Mouse (Mus musculus) liver, embryonic 11.5 days (tissue): ENCODE results near the gene Cnn2. TPM values are rescaled to one million over a fixed set of nuclear protein-coding genes. Genes with fewer than 3 reads are reported as not detected.
A peak's percentile ranks its signal among the peaks of the same experiment; 100 is the strongest.

Experiments used
- ATAC-seq: fragments of 200-750 bp; cut with Nextera tagmentation; replicated peaks from 2 replicates; pipeline ENCODE4 v1.8.0; 2017; ENCODE audit warnings: moderate number of reproducible peaks, mild to moderate bottlenecking, moderate TSS enrichment, moderate library complexity; ENCODE audit not compliant: low FRiP score
- DNase-seq: peaks from one replicate; pipeline ENCODE4 v3.0.0-alpha.2; 2017; ENCODE audit warnings: low spot score
- H3K27ac ChIP-seq: fragments of 300-500 bp; sonication (generic); 2 replicates; pipeline ENCODE4 v1.5.1; 2014; ENCODE audit warnings: mild to moderate bottlenecking, low read depth, low read length, control low read depth
- H3K27me3 ChIP-seq: fragments of 300-500 bp; sonication (generic); replicated peaks from 2 replicates; pipeline ENCODE4 v1.6.1; 2014; ENCODE audit warnings: low read length, mixed read lengths; ENCODE audit not compliant: control insufficient read depth, insufficient read depth
- H3K36me3 ChIP-seq: fragments of 300-500 bp; sonication (generic); 2 replicates; pipeline ENCODE4 v1.6.1; 2014; ENCODE audit warnings: mild to moderate bottlenecking, low read length, moderate library complexity, mixed read lengths; ENCODE audit not compliant: control insufficient read depth, insufficient read depth
- H3K4me1 ChIP-seq: fragments of 300-500 bp; sonication (generic); replicated peaks from 2 replicates; pipeline ENCODE4 v1.6.1; 2014; ENCODE audit warnings: low read length, mixed read lengths; ENCODE audit not compliant: control insufficient read depth, insufficient read depth
- H3K4me2 ChIP-seq: fragments of 300-500 bp; sonication (generic); 2 replicates; pipeline ENCODE4 v1.6.1; 2014; ENCODE audit warnings: mild to moderate bottlenecking, control low read depth, moderate library complexity
- H3K4me3 ChIP-seq: fragments of 300-500 bp; sonication (generic); 2 replicates; pipeline ENCODE4 v1.5.1; 2014; ENCODE audit warnings: low read depth, low read length, control low read depth
- H3K9ac ChIP-seq: fragments of 300-500 bp; sonication (generic); 2 replicates; pipeline ENCODE4 v1.6.1; 2014; ENCODE audit warnings: low read depth, low read length, control low read depth
- H3K9me3 ChIP-seq: fragments of 300-500 bp; sonication (generic); 2 replicates; pipeline ENCODE4 v1.6.1; 2016; ENCODE audit warnings: low read length, inconsistent platforms, mixed read lengths; ENCODE audit not compliant: control insufficient read depth
- WGBS: fragments of 180-500 bp; shearing (Covaris S2); extraction: QIAGEN DNeasy Blood & Tissue Kit; methylation state at CpG from one replicate; pipeline ENCODE4 v1.1.7; 2014; 5-methylcytosine and 5-hydroxymethylcytosine counted together
- polyA plus RNA-seq: library from polyadenylated mRNA; unstranded; fragments of >200 nt; fragmentation: Nextera tagmentation; extraction: Ambion mirVana; gene quantifications from 2 replicates; pipeline ENCODE4 v1.2.1, GENCODE M21; 2014

Cnn2 gene
- polyA plus RNA-seq, 1 experiment from 2014 or later = 115 TPM

GRCm38 (mm10) chr10:79984195-79984816, 4.1 kb upstream of the Cnn2 start, which contains the start of gene Tmem259:
Tmem259 (minus strand) TSS chr10:79984330.
- H3K9ac ChIP-seq = peak within 1 kb of the TSS; percentile 92
- peaks cover 9% of the 10 kb centered on the region; the same call in 1 of the 2 replicates for H3K36me3 ChIP-seq
- peaks cover 60% of the 10 kb centered on the region for H3K4me1 ChIP-seq
- no peaks in the 10 kb centered on the region for H3K9me3 ChIP-seq
- DNase-seq (peak; percentile 87), ATAC-seq (peak; percentile 79)
- peaks cover 3% of the 10 kb centered on the region for H3K27me3 ChIP-seq
- peak within 1 kb of the TSS; percentile 98 for H3K27ac ChIP-seq
- WGBS = under 1% methylated on average over 48 of the region's 49 CpGs
- peak within 1 kb of the TSS; percentile 93 for H3K4me2 ChIP-seq
- H3K4me3 ChIP-seq = peak within 1 kb of the TSS; percentile 92

DNA sequence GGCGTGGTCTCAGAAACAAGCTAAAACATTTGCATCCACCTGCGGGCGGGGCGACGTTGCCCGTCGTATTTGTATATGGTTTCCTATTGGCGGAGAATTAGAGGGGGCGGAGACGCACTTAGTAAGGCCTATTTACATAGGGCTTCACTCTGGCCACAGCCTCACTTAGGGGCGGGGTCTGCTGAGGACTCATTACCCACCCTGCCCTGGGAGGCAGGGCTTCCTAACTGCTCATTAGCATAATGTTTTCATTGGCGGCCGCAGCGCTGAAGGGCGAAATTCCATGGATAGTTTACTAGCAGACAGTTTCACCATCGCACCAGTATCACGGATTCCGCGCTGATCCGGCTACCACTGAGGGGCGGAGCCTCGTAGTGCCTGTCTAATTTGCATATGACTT, 3.5 kb upstream of the Cnn2 start:
- Histone ChIP-seq H3K9me3 (no peaks in the 10 kb centered on the region), H3K36me3 (peaks cover 6% of the 10 kb centered on the region; the same call in 1 of the 2 replicates), H3K27ac (peak overlapping the region; percentile 98), H3K27me3 (peaks cover 7% of the 10 kb centered on the region), H3K9ac (peak overlapping the region; percentile 92), H3K4me2 (peak overlapping the region; percentile 93), H3K4me3 (peak overlapping the region; percentile 92), H3K4me1 (peaks cover 65% of the 10 kb centered on the region)
- WGBS = under 1% methylated on average over 22 of the region's 22 CpGs
- DNase-seq = peak; percentile 92
- peak; percentile 89 for ATAC-seq

GRCm38 (mm10) chr10:79985334-79986231, 2.8 kb upstream of the Cnn2 start:
- peak overlapping the region; percentile 92 for H3K9ac ChIP-seq
- WGBS = 3% methylated on average over 35 of the region's 35 CpGs

DNA sequence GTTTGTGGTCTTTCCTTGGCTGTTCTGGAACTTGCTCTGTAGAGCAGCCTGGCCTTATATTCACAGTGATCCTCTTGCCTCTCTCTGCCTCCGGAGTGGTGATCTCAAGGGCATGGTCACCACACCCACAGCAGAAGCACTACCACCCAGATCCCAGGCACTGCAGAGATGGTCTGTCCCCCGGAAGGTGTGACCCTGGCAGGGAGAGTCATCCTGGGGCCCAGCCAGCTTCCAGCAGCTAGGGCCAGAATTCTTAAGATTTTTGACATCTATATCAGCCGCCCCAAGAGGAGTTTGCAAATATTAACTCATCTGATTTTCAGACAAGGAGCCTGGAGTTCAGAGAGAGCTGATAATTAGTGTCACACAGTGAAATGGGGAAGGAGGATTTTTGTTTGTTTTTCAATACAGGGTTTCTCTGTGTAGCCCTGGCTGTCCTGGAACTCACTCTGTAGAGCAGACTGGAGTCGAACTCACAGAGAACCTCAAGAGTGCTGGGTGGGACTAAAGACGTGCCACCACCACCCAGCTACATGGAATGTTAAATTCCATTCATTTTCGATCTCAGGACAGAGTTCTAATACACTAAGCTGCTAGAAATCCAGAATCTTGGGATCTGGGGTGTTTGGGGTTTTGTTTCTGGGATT, 2.0 kb upstream of the Cnn2 start:
- Histone ChIP-seq H3K9me3 (no peaks in the 10 kb centered on the region), H3K9ac (peak overlapping the region; percentile 92), H3K4me1 (peaks cover 59% of the 10 kb centered on the region), H3K27ac (peak overlapping the region; percentile 98), H3K27me3 (peaks cover 8% of the 10 kb centered on the region), H3K4me2 (peak overlapping the region; percentile 93), H3K4me3 (peak overlapping the region; percentile 92), H3K36me3 (peaks cover 3% of the 10 kb centered on the region; the same call in 1 of the 2 replicates)
- 30% methylated on average over 6 of the region's 6 CpGs for WGBS
- ATAC-seq (no peak), DNase-seq (no peak)

More at GRCm38 (mm10) chr10:79985334-79986231, 2.8 kb upstream of the Cnn2 start:
- Histone ChIP-seq H3K4me3 (peak overlapping the region; percentile 92), H3K4me1 (peaks cover 66% of the 10 kb centered on the region), H3K4me2 (peak overlapping the region; percentile 93), H3K27ac (peak overlapping the region; percentile 98), H3K9me3 (no peaks in the 10 kb centered on the region), H3K36me3 (peaks cover 6% of the 10 kb centered on the region; the same call in 1 of the 2 replicates), H3K27me3 (peaks cover 8% of the 10 kb centered on the region)
- peak; percentile 15; the same call in 1 of the 2 replicates for ATAC-seq
- DNase-seq = peak; percentile 70

- peak; percentile 84 for DNase-seq
- Histone ChIP-seq H3K9me3 (peaks cover 3% of the 10 kb centered on the region), H3K27me3 (peaks cover 8% of the 10 kb centered on the region), H3K4me1 (peaks cover 53% of the 10 kb centered on the region), H3K36me3 (peaks cover 8% of the 10 kb centered on the region; the same call in 1 of the 2 replicates), H3K27ac (peak overlapping the region; percentile 98), H3K4me2 (peak overlapping the region; percentile 93), H3K4me3 (peak overlapping the region; percentile 1; the same call in 1 of the 2 replicates), H3K9ac (peak overlapping the region; percentile 92; the same call in 1 of the 2 replicates)
- ATAC-seq = no peak
- 2% methylated on average over 11 of the region's 11 CpGs for WGBS
These were observed 1.4 kb upstream of the Cnn2 start for GRCm38 (mm10) chr10:79986963-79987362.

DNA sequence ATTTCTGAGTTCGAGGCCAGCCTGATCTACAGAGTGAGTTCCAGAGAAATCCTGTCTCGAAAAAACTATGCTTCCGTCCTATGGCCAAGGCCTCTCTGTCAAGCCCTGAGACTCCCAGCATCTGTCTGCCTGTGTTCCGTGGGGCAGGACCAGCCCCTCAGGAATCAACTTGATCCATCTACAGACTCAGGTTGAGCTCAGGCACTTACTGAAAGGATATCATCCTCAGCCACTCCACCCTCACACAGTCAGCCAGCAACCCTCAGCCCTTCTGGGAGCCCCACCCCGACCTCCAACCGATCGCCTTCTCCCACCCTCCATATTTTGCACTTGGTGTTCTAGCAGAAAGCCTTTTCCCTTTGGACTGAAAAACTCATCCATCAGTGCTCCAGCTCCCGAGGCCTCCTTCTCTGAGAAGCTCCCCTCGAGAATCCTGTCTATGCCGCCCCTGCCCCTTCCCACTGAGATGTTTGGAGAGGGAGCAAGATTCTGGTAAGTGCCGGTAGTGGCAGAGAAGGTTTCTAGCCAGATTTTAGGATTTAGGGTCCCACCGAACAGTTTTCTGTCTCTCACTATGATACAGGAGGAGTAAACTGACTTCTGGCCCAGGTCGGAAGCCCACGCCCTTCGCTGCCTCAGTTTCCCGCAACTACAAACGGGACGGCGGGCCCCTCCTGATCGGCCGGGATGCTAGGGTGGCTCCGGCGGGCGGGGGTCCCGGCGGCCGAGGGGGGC, 446 bp upstream of the Cnn2 start:
- Histone ChIP-seq H3K27ac (peak overlapping the region; percentile 68), H3K4me2 (peak overlapping the region; percentile 93), H3K4me1 (peaks cover 46% of the 10 kb centered on the region), H3K9me3 (peaks cover 3% of the 10 kb centered on the region), H3K36me3 (peaks cover 16% of the 10 kb centered on the region), H3K4me3 (peak overlapping the region; percentile 60), H3K9ac (peak overlapping the region; percentile 44), H3K27me3 (peaks cover 8% of the 10 kb centered on the region)
- 12% methylated on average over 27 of the region's 27 CpGs for WGBS
- ATAC-seq = no peak
- DNase-seq = no peak

DNA sequence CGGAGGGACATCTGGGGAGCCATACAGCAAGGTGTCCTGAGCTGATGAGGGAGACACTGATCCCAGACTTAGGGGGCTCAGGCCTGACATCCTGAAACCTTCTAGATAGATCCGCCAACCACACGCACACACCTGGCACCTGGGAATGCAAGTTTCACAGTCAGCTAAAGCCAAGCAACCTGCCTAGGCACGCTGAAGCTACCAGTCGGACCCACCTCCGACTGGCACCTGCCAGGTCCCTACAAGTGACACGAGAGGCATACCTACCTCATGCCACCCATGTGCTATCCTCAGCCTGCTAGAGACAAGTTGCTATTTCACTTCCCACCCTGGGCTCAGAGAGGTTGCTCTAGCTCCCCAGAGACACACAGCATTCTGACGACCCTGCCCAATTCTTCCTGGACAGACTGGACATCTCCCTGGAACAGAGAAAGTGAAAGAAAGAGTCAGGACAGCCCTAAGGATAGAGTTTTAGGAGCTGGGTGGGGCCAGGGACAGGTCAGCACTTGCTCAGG, 945 bp downstream of the Cnn2 start:
- WGBS = 38% methylated on average over 8 of the region's 8 CpGs
- DNase-seq (no peak), ATAC-seq (no peak)
- Histone ChIP-seq H3K27me3 (peaks cover 8% of the 10 kb centered on the region), H3K36me3 (peaks cover 27% of the 10 kb centered on the region), H3K4me3 (peak overlapping the region; percentile 60), H3K4me2 (peak overlapping the region; percentile 93), H3K9me3 (peaks cover 3% of the 10 kb centered on the region), H3K27ac (no peak overlapping the region), H3K9ac (peak overlapping the region; percentile 44), H3K4me1 (peaks cover 43% of the 10 kb centered on the region)
